Mouse (Mus musculus): ENCODE data around the gene Rgs5.

The Rgs5 gene

DNA sequence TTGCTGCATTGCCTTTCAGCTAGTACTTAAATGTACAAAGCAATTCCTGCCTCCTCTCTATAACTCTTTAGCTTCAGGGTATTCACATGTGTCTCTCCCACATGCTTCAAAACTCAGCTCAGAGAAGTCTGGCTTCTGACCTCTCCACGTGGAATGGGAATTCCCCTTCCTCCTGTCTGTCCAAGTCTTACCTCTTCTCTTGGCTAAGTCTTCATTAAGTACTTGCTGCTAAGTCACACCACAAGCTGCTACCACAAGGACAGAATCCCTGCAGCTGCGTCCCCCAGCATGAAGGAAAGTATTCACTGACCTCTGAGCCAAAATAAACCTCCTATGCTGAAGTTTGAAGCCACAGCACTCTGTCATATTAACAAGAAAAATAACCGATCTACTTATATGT lies 71.0 kb downstream of the Rgs5 start:
- DNase-seq (ENCODE audit: low spot score) = no peak

DNA sequence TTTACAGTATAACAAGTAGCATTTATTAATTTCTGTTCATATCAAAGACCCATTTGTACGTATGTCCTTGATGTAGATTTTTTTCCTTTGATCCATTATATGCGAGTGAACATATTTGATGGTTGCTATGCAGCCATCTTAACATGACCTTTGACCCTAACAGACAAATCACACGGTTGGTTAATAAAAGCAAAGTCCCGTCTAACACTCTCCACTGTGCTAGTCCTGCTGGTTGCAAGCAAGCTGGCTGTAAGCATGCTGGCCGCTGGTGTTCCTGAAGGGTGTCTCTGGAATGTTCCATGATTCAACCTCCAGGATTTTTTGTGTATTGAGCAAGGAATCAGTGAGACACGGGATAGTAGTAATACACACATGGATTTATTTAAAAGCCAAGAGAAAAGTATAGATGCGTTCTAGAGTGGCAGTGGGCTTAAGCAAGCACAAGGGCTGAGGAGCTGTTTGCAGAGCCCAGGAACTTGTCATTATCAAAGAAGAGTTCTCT lies 75.3 kb downstream of the Rgs5 start:
- DNase-seq (ENCODE audit: low spot score) = no peak

DNA sequence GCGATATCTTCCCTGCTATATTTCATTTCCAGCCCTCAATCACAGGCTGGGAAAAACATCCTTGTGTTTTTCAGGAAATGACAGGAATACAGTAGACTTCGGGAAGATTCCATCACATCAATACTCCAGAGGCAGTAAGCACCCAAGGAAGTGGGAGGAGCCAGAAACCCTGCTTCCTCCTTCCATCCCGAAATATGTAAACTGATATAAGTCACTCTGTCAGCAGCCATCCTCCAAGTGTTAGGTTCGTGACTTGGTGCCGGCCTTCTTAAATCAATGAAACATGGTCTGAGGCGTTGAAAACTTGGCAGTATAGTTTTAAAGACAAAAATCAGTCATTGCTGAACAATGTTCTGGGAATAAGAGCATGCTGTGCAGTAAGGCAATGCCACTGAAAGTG lies 80.8 kb downstream of the Rgs5 start:
- peak; percentile 12 for DNase-seq (ENCODE audit: low spot score)

DNA sequence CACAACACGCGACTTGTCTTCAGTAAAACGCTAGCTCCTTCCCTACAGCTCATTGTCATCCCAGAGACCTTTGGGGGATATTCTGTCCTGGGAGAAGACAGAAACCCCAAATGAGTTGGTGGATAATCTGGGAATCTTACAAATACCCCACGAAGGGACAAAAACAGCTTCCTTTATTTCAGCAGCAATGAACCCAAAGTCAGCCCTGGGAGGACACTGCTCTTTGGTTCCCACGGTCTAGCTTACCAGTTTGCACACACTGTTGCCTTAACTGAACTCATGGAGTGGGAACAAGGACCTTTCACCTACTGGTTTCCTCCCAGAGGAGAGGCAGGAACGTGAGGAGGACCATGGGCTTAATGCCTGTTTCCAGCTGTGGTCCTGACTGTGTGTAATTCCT lies 81.9 kb downstream of the Rgs5 start:
- DNase-seq (ENCODE audit: low spot score) = peak; percentile 14

DNA sequence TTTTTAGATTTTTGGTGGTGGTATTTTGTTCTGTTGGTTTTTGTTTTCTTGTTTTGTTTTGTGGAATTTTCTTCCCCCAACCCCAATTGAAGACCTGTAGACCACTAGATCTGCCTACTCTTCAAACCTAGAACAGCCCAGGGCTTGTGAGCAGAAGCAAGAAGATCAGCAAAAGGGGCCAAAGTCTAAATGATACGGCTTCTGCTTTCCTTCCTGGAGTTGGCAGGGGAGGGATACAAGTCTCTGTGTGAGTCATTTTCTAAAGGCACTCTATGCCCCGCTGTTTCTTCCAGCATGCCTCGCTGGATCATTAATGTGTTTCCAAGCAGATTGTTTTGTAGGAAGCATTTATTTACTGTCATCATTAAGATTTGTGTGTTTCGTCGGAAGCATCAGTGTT lies 85.8 kb downstream of the Rgs5 start:
- no peak for DNase-seq (ENCODE audit: low spot score)

All from lung, postnatal 25 days (tissue).